Mouse (Mus musculus) liver, adult 2 months (tissue): ENCODE measurements at regions not wholly inside any gene's neighbourhood (a gene's known extent, or its start where the extent isn't known, plus 50 kb on each side); places are given as distances from the start of the nearest gene placed in this dataset.

Source experiments
- CTCF ChIP-seq: fragments of 200-500 bp; IDR thresholded peaks from 2 replicates; pipeline ENCODE4 v1.5.1; 2011; ENCODE audit warnings: low read depth, low read length, control low read depth
- POLR2A ChIP-seq: fragments of 200-500 bp; IDR thresholded peaks from 2 replicates; pipeline ENCODE4 v1.6.1; 2011; ENCODE audit warnings: low read length, control low read depth; ENCODE audit not compliant: insufficient read depth; ENCODE audit errors: extremely low read depth

DNA sequence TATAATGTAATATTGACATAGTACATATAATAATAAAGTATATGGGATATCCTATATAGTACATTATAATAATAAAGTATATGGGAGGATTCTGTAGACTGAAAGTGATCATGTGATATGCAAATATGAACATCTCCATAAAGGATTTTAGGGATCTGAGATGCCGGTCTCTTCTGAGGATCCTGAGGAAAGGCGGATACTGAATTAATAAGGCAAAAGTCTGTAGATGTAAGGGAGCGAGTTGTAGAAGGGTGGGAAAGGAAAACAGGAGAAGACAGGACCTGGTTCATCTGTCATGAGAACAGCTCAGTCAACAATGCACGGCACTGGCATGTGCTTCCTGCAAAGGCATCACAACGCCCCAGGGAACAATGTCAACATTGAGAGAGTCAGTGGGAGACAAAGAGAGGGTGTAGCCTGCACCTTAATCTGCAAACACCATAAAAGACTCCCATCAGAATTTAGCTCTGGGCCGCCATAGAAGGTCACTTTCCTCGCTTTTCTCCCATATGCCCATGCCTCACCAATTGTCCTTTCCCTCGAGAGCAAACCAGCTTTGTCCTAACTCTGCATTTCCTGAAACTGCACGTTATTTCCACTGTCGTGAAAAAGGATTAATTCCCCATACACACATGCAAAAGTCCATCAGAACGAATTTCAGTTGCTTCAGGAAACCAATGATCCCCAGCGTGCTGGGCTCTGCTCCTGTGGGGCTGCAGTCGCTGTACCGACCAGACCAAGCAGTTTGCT lies 53.7 kb upstream of the Cpm start:
- no peak for TF ChIP-seq CTCF
- TF ChIP-seq POLR2A, result no peak
